Mouse (Mus musculus): ENCODE results near the gene Elfn1. TPM values are rescaled to one million over a fixed set of nuclear protein-coding genes. Genes with fewer than 3 reads are reported as not detected.
A peak's percentile ranks its signal among the peaks of the same experiment; 100 is the strongest.
"Not testable (repeated sequence)": the region's sequence is repeated elsewhere in the genome, so short reads cannot be mapped to it uniquely, and the experiment has no call there.

The Elfn1 gene
- polyA plus RNA-seq, 1 experiment from 2014 or later: 0.17 TPM

GRCm38 (mm10) chr5:139978525-139979276, 71.0 kb downstream of the Elfn1 start:
- 5% methylated on average over 13 of the region's 13 CpGs for WGBS
- Histone ChIP-seq H3K4me2 (ENCODE audit: low read depth, low read length) (no peak overlapping the region), H3K27me3 (replicated peaks; ENCODE audit: control insufficient read depth, insufficient read depth, low read length) (peaks cover 10% of the 10 kb centered on the region), H3K4me1 (ENCODE audit: control insufficient read depth, insufficient read depth, low read length) (peaks cover 4% of the 10 kb centered on the region; the same call in 1 of the 2 replicates), H3K36me3 (ENCODE audit: control insufficient read depth, insufficient read depth, low read length) (no peaks in the 10 kb centered on the region), H3K9me3 (ENCODE audit: control insufficient read depth, low read length) (no peaks in the 10 kb centered on the region), H3K4me3 (ENCODE audit: low read length) (no peak overlapping the region), H3K27ac (ENCODE audit: low read length) (no peak overlapping the region), H3K9ac (ENCODE audit: low read depth, low read length) (no peak overlapping the region)
- peak; percentile 78 for ATAC-seq

DNA sequence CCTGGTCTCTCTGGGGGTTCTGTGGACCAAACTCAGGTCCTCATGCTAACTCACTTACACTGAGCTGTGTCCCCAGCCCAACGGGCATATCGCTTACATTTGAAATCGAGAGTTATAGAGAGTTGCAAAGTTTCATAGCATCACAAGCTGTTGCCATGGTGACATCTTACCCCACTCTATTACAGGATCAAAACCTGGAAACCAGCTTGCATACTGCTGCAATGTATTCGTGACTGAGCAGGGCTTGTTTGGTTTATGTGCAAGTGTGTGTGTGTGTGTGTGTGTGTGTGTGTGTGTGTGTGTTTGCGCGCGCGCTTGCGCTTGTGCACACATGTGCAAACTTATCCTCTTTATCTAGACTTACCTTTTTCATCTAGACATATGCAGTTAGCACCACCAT, 71.6 kb downstream of the Elfn1 start:
- H3K27ac ChIP-seq (ENCODE audit: low read length): no peak overlapping the region
- H3K4me3 ChIP-seq (ENCODE audit: low read length): no peak overlapping the region
- WGBS: 75% methylated on average over 9 of the region's 9 CpGs
- peaks cover 4% of the 10 kb centered on the region; the same call in 1 of the 2 replicates for H3K4me1 ChIP-seq (ENCODE audit: control insufficient read depth, insufficient read depth, low read length)
- H3K4me2 ChIP-seq (ENCODE audit: low read depth, low read length): no peak overlapping the region
- ATAC-seq: no peak
- H3K9me3 ChIP-seq (ENCODE audit: control insufficient read depth, low read length): no peaks in the 10 kb centered on the region
- H3K9ac ChIP-seq (ENCODE audit: low read depth, low read length): no peak overlapping the region
- H3K36me3 ChIP-seq (ENCODE audit: control insufficient read depth, insufficient read depth, low read length): no peaks in the 10 kb centered on the region
- peaks cover 12% of the 10 kb centered on the region for H3K27me3 ChIP-seq (replicated peaks; ENCODE audit: control insufficient read depth, insufficient read depth, low read length)

DNA sequence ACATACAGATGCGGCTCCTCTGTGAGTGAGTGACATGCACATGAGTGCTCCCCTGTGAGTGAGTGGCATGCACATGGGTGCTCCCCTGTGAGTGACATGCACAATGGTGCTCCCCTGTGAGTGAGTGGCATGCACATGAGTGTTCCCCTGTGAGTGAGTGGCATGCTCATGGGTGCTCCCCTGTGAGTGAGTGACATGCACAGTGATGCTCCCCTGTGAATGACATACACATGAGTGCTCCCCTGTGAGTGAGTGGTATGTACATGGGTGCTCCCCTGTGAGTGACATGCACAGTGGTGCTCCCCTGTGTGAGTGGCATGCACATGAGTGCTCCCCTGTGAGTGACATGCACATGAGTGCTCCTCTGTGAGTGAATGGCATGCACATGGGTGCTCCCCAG, 74.2 kb downstream of the Elfn1 start:
- ATAC-seq: no peak
- Histone ChIP-seq H3K27ac (ENCODE audit: low read length) (no peak overlapping the region), H3K27me3 (replicated peaks; ENCODE audit: control insufficient read depth, insufficient read depth, low read length) (peaks cover 7% of the 10 kb centered on the region), H3K4me1 (ENCODE audit: control insufficient read depth, insufficient read depth, low read length) (peaks cover 4% of the 10 kb centered on the region; the same call in 1 of the 2 replicates), H3K4me3 (ENCODE audit: low read length) (no peak overlapping the region), H3K9me3 (ENCODE audit: control insufficient read depth, low read length) (0 out of 2 replicates have a peak, but pooled peaks cover 2% of the 10 kb centered on the region), H3K9ac (ENCODE audit: low read depth, low read length) (no peak overlapping the region), H3K36me3 (ENCODE audit: control insufficient read depth, insufficient read depth, low read length) (no peaks in the 10 kb centered on the region), H3K4me2 (ENCODE audit: low read depth, low read length) (no peak overlapping the region)
- 90% methylated on average over 1 of the region's 1 CpGs for WGBS

DNA sequence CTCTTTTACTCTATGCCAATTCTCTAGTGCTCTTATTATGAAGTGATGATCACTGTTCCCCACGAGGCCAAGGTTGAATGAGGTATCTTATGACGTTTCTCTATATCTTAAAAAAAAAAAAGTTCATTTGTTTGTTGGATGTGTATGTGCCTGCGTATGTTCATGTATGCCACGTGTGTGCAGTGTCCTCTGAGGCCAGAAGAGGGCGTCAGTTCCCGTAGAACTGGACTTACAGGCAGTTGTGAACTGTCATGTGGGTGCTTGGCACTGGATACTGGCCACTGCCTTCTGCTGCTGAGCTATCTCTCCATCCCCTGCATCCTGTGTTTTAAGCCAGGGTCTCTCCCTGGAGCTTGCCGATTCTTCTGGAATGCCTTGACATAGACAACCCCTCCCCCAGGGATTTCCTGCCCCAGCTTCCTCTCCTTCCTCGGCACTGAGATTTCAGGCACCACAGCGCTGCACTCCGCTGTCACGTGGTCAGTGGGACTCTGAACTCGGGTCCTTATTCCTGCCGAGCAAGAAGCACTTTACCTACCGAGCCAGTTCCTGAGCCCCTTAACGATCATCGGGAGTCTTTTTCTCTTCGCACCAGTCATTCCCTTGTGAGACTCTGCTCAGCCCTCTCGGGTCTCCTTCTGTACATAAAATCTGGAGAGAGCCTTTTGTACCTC, 77.5 kb downstream of the Elfn1 start:
- Histone ChIP-seq H3K4me1 (ENCODE audit: control insufficient read depth, insufficient read depth, low read length) (no peaks in the 10 kb centered on the region), H3K27ac (ENCODE audit: low read length) (no peak overlapping the region), H3K36me3 (ENCODE audit: control insufficient read depth, insufficient read depth, low read length) (no peaks in the 10 kb centered on the region), H3K27me3 (replicated peaks; ENCODE audit: control insufficient read depth, insufficient read depth, low read length) (peaks cover 5% of the 10 kb centered on the region; the same call in 1 of the 2 replicates), H3K9ac (ENCODE audit: low read depth, low read length) (no peak overlapping the region), H3K9me3 (ENCODE audit: control insufficient read depth, low read length) (peaks cover 5% of the 10 kb centered on the region; the same call in 1 of the 2 replicates), H3K4me3 (ENCODE audit: low read length) (no peak overlapping the region), H3K4me2 (ENCODE audit: low read depth, low read length) (peak overlapping the region; percentile 4; the same call in 1 of the 2 replicates)
- peak; percentile 52; the same call in 1 of the 2 replicates for ATAC-seq
- 36% methylated on average over 18 of the region's 18 CpGs for WGBS

- H3K27me3 ChIP-seq (replicated peaks; ENCODE audit: control insufficient read depth, insufficient read depth, low read length): no peaks in the 10 kb centered on the region
- H3K4me3 ChIP-seq (ENCODE audit: low read length): no peak overlapping the region
- H3K9ac ChIP-seq (ENCODE audit: low read depth, low read length): no peak overlapping the region
- WGBS: 94% methylated on average over 3 of the region's 3 CpGs
- no peak for ATAC-seq
- no peak overlapping the region for H3K27ac ChIP-seq (ENCODE audit: low read length)
- peaks cover 3% of the 10 kb centered on the region; the same call in 1 of the 2 replicates for H3K9me3 ChIP-seq (ENCODE audit: control insufficient read depth, low read length)
- no peaks in the 10 kb centered on the region for H3K36me3 ChIP-seq (ENCODE audit: control insufficient read depth, insufficient read depth, low read length)
- H3K4me1 ChIP-seq (ENCODE audit: control insufficient read depth, insufficient read depth, low read length): no peaks in the 10 kb centered on the region
- no peak overlapping the region for H3K4me2 ChIP-seq (ENCODE audit: low read depth, low read length)
Measured at GRCm38 (mm10) chr5:139991531-139991930, 83.8 kb downstream of the Elfn1 start.

GRCm38 (mm10) chr5:139998321-139998720, 90.6 kb downstream of the Elfn1 start:
- H3K4me3 ChIP-seq (ENCODE audit: low read length); H3K9me3 ChIP-seq (ENCODE audit: control insufficient read depth, low read length); H3K36me3 ChIP-seq (ENCODE audit: control insufficient read depth, insufficient read depth, low read length); H3K4me1 ChIP-seq (ENCODE audit: control insufficient read depth, insufficient read depth, low read length); H3K4me2 ChIP-seq (ENCODE audit: low read depth, low read length); ATAC-seq; H3K9ac ChIP-seq (ENCODE audit: low read depth, low read length); H3K27ac ChIP-seq (ENCODE audit: low read length); H3K27me3 ChIP-seq (replicated peaks; ENCODE audit: control insufficient read depth, insufficient read depth, low read length): not testable (repeated sequence)
- 53% methylated on average over 12 of the region's 12 CpGs for WGBS

DNA sequence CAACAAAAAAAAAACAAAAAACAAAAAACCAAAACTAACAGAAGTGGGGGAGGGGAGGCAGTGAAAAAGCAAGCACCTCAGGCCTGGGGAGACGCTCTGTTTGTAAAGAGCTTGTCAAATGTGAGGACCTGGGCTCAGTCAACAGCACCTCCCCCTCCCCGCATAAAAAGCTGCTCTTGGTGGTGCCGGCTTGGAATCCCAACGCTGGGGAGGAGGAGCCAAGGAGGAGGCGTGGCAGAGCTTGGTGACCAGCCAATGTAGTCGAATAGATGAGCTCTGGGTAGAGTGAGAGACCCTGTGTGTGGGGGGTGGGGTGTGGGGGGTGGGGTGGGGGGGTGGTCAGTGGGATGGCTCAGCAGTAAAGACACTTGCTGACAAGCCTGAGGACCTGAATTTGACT, 91.2 kb downstream of the Elfn1 start:
- Histone ChIP-seq H3K4me2 (ENCODE audit: low read depth, low read length) (no peak overlapping the region), H3K4me3 (ENCODE audit: low read length) (no peak overlapping the region), H3K9ac (ENCODE audit: low read depth, low read length) (no peak overlapping the region), H3K4me1 (ENCODE audit: control insufficient read depth, insufficient read depth, low read length) (no peaks in the 10 kb centered on the region), H3K27ac (ENCODE audit: low read length) (no peak overlapping the region), H3K36me3 (ENCODE audit: control insufficient read depth, insufficient read depth, low read length) (no peaks in the 10 kb centered on the region), H3K9me3 (ENCODE audit: control insufficient read depth, low read length) (no peaks in the 10 kb centered on the region), H3K27me3 (replicated peaks; ENCODE audit: control insufficient read depth, insufficient read depth, low read length) (no peaks in the 10 kb centered on the region)
- ATAC-seq: no peak
- WGBS: 35% methylated on average over 5 of the region's 6 CpGs

- Histone ChIP-seq H3K4me3 (ENCODE audit: low read length) (no peak overlapping the region), H3K27me3 (replicated peaks; ENCODE audit: control insufficient read depth, insufficient read depth, low read length) (no peaks in the 10 kb centered on the region), H3K9ac (ENCODE audit: low read depth, low read length) (no peak overlapping the region), H3K4me1 (ENCODE audit: control insufficient read depth, insufficient read depth, low read length) (no peaks in the 10 kb centered on the region), H3K27ac (ENCODE audit: low read length) (no peak overlapping the region), H3K9me3 (ENCODE audit: control insufficient read depth, low read length) (no peaks in the 10 kb centered on the region), H3K4me2 (ENCODE audit: low read depth, low read length) (no peak overlapping the region), H3K36me3 (ENCODE audit: control insufficient read depth, insufficient read depth, low read length) (no peaks in the 10 kb centered on the region)
- ATAC-seq: no peak
- WGBS: 61% methylated on average over 3 of the region's 3 CpGs
Measured at GRCm38 (mm10) chr5:140002541-140002940, 94.8 kb downstream of the Elfn1 start.

DNA sequence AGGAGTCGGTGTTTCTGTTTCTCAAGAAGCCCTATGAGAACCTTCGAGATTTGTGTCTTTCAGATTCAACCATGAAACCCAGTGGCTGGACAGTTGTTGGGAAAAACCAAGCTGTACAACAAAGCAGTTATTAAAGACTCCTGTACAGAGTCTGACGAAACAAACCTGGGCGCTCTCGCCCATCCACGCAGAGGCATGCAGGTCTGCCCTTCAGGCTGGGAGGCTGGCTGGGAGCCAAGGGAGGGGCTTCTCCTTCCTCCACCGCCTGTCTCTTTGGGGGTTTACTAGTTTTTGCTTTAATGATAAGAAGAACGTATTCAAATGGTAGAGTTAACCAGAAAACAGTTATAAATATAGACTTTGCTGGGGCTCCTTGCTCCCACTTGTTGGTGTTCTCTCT, 99.1 kb downstream of the Elfn1 start:
- Histone ChIP-seq H3K4me1 (ENCODE audit: control insufficient read depth, insufficient read depth, low read length) (no peaks in the 10 kb centered on the region), H3K9ac (ENCODE audit: low read depth, low read length) (no peak overlapping the region), H3K4me3 (ENCODE audit: low read length) (no peak overlapping the region), H3K36me3 (ENCODE audit: control insufficient read depth, insufficient read depth, low read length) (no peaks in the 10 kb centered on the region), H3K9me3 (ENCODE audit: control insufficient read depth, low read length) (no peaks in the 10 kb centered on the region), H3K27me3 (replicated peaks; ENCODE audit: control insufficient read depth, insufficient read depth, low read length) (no peaks in the 10 kb centered on the region), H3K4me2 (ENCODE audit: low read depth, low read length) (no peak overlapping the region), H3K27ac (ENCODE audit: low read length) (no peak overlapping the region)
- 51% methylated on average over 8 of the region's 8 CpGs for WGBS
- ATAC-seq: no peak
